Mouse (Mus musculus) frontal cortex, postnatal 25 days (tissue): Measurements from ENCODE around the gene Gm45785.

Source experiments
- DNase-seq, 2 experiments: peaks; one replicate each; pipeline ENCODE4 v3.0.0; 2022; ENCODE audit warnings: low spot score in 2 of 2

Gm45785 gene

GRCm38 (mm10) chr7:140857550-140858505 is 1.7 kb upstream of the Gm45785 start, which contains the start of gene Bet1l:
Gene Bet1l, minus strand, starts transcription at chr7:140857577.
- DNase-seq: no peak

GRCm38 (mm10) chr7:140856785-140857549 is 836 bp upstream of the Gm45785 start, which contains the start of gene Ric8a:
Gene Ric8a, plus strand, starts transcription at chr7:140856957.
- peak; percentile 69 to 82 for DNase-seq

GRCm38 (mm10) chr7:140855181-140855580 is 950 bp downstream of the Gm45785 start:
- no peak for DNase-seq

GRCm38 (mm10) chr7:140854483-140854882 is 1.6 kb downstream of the Gm45785 start:
- DNase-seq: no peak

GRCm38 (mm10) chr7:140853386-140853785 is 2.7 kb downstream of the Gm45785 start:
- no peak for DNase-seq

- DNase-seq: no peak
Observed at GRCm38 (mm10) chr7:140851916-140852315, 4.2 kb downstream of the Gm45785 start.

- DNase-seq: no peak
Observed at GRCm38 (mm10) chr7:140848591-140848990, 7.5 kb downstream of the Gm45785 start.

- no peak for DNase-seq
Observed at GRCm38 (mm10) chr7:140847755-140848580, 8.2 kb downstream of the Gm45785 start, which contains the start of gene Odf3. Gene Odf3, plus strand, starts transcription at chr7:140847805.

GRCm38 (mm10) chr7:140846676-140847075 is 9.5 kb downstream of the Gm45785 start:
- DNase-seq: no peak

GRCm38 (mm10) chr7:140845683-140846082 is 10.4 kb downstream of the Gm45785 start:
- DNase-seq: no peak

GRCm38 (mm10) chr7:140844905-140845665 is 11.0 kb downstream of the Gm45785 start, which contains the start of gene Scgb1c1:
Gene Scgb1c1, plus strand, starts transcription at chr7:140845547.
- DNase-seq: peak; percentile 78 to 91

- no peak for DNase-seq
Observed at GRCm38 (mm10) chr7:140843806-140844205, 12.3 kb downstream of the Gm45785 start.

GRCm38 (mm10) chr7:140840750-140841735 is 15.1 kb downstream of the Gm45785 start:
- DNase-seq: no peak

GRCm38 (mm10) chr7:140839556-140839955 is 16.6 kb downstream of the Gm45785 start:
- DNase-seq: no peak

- no peak for DNase-seq
Observed at GRCm38 (mm10) chr7:140836243-140837115, 19.7 kb downstream of the Gm45785 start.

- DNase-seq: no peak
Observed at GRCm38 (mm10) chr7:140835758-140836087, 20.4 kb downstream of the Gm45785 start.

- no peak for DNase-seq
Observed at GRCm38 (mm10) chr7:140834968-140835757, 21.0 kb downstream of the Gm45785 start, which contains the start of gene Urah. Gene Urah, plus strand, starts transcription at chr7:140835018.

GRCm38 (mm10) chr7:140833341-140833740 is 22.8 kb downstream of the Gm45785 start:
- DNase-seq: no peak
